Mouse (Mus musculus) MEL-GATA-1-ER (cell line): ENCODE measurements around the gene Tomm40l.
"Not testable (repeated sequence)": the region's sequence is repeated elsewhere in the genome, so short reads cannot be mapped to it uniquely, and the experiment has no call there.

ENCODE experiments used
- DNase-seq: peaks from one replicate; pipeline ENCODE4 v3.0.0-alpha.2; 2012; ENCODE audit warnings: low read depth; ENCODE audit errors: extremely low read depth

Tomm40l gene

GRCm38 (mm10) chr1:171250680-171251593 is 28.6 kb upstream of the Tomm40l start, which contains the start of gene Ndufs2:
Gene Ndufs2, minus strand, starts transcription at chr1:171251388.
- DNase-seq = no peak

- DNase-seq = no peak
These were observed 27.7 kb upstream of the Tomm40l start, which contains the start of gene Adamts4 for GRCm38 (mm10) chr1:171249913-171250600. Gene Adamts4, plus strand, starts transcription at chr1:171250421.

DNA sequence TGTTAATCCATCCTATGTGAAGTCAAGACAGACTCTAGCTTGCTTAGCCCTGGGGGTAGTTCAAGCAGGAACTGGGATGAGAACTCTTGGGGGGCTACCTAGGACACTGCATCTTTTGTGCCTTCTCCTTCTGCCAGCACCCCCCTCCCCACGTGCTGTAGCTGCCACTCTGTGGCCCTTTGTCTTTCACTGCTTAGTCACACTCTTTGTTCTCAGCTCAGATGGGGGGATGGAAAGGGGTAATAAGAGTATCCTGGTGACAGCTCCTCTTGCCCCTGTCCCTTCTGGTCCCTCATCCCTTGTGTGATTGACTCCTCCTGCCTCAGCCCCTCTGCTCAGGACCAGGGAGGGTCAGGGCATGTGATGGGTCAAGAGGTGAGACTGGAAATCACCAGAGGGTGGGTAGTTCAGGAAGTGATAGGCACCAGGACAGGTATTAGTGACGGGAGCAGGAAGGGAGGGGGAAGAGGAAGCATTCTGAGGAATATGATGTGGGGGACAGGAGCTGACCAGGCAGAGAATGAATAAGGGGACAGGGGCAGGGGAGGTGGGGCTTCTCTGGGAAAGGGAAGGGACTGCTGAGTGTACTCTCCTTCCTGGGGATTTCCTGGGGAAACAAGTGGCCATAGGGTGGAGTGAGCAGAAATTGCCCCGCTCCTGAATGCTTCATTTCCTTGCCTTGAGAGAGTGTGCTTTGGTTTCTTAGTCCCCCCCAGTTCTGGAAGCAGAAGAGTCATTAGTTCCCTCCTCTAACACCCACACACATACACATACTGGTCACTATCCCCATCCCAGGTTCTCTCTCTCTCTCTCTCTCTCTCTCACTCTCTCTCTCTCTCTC is 26.3 kb upstream of the Tomm40l start:
- no peak for DNase-seq

- DNase-seq = no peak
These were observed 25.6 kb upstream of the Tomm40l start for GRCm38 (mm10) chr1:171247916-171248315.

- DNase-seq = no peak
These were observed 25.1 kb upstream of the Tomm40l start for GRCm38 (mm10) chr1:171247453-171247841.

DNA sequence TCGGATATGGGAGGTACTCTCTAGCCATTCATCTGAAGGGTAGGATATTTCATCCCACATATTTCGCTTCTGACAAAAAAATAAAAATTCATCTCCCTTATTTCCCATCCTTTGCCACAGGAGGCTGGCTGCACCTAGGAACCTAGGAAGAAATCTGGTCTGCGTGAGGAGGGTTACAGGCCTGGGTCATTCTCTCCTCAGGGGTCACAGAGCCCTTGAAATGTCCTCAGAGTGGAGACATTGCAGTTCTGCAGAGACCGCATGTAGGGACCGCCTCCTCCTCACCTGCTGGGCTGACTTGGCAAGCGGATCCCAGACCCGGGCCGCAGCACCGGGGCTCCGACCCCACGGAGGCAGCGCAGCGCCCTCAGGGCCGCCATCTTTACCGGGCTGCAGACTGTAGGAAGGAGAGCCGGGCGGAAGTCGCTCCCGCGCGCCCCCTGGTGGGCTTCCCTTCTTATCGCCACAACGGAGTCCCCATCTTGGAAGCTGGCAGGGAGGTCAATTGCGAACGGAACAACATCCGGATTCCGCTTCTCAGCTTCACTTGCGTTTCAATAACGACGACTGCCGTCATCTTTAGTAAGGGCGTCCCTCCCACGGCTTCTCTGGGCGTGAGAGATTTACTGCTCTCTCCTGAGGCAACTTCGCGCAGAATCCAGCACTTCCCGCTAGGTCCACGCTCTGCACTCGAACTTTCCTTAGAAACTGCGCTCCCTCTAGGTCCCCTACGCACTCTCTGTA is 24.6 kb upstream of the Tomm40l start:
- peak; percentile 98 for DNase-seq

- DNase-seq = no peak
These were observed 23.0 kb upstream of the Tomm40l start for GRCm38 (mm10) chr1:171245353-171245752.

DNA sequence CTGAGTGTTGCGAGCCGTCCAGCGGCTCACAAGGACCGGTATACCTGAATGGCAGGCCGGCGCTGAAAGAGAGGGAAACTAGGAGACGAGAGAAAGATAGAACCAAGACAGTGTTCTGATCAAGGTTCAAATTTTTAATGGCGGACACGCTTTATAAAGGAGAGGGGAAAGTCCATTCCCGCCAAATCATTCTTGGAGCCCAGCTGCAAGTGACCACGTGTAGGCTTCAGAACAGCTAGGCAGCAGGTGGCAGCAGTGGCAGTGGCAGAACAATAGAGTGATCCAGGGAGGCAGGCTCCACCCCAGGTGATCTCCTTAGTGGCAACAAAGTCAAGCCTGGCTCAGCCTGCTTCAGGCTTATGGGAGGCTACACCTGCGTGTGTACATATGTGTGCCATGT is 19.6 kb upstream of the Tomm40l start:
- DNase-seq = not testable (repeated sequence)

DNA sequence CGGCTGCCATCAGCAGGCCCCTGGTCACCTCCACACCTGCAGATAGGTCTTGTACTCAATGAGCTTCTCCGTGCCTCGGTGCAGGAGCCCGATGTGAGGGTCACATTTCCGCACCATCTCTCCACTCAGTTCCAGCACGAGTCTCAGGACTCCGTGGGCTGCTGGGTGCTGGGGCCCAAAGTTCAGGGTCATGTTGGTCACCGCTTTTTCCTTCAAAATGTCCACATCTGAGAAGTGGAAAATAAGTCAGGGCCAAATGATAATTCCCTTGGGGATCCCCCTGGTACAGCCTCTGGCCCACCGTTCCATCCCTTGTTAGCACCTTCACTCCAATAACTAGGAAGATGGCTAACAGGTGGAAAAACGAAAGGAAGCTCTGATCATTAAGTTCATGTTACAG is 18.6 kb upstream of the Tomm40l start:
- no peak for DNase-seq

DNA sequence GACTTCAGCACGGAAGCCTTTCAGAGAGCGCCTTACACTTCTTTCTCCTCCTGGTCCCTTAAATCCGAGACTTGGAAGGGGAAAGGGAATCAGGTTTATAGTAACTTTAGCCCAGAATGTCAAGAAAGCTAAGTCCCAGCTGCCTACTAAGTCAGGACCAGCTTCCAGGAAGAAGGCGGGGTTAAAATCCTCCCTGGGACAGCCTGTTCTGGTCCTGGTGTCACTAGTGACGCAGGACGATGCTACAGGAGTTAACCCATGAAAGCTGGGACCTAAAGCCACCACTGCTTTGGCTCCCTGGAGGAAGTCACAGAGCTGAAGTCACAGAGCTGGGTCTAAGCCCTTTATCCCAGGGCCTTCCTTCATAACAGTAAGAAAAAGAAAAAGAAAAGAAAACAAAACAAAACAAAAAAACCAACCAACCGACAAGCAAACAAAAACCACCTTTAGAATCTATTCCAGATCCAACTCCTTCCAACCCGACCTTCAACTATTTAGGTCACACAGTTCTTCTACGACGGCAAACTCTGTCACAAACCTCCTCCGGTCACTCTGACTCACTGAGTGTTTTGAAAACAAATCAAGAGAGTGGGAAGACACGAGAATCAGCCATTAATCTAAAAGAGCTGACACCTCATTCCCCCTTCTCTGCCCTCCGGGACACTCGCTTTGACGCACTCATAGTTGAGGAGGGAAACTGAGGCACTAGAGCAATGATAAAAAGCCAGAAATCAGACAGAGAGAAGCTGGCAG is 17.9 kb upstream of the Tomm40l start:
- DNase-seq = no peak

GRCm38 (mm10) chr1:171238463-171238862 is 16.1 kb upstream of the Tomm40l start:
- no peak for DNase-seq

DNA sequence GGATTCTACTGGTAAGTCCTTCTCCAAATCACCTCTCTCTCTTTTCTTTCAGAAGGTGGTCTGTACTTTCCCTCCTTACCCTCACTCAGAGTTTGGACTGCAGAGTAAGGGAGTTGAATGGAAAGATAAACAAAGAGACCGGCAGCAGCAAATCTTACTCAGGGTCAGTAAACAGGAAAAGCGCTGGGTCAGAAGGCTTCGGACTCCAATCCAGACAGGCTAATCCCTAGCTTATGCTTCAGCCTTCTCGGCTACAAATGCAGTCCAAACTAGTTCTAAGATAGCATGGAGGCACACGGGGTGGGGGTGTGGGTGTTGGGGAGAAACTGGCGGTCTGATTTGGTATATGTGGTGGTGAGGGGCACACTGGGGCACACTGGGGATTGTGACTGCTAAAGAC is 15.1 kb upstream of the Tomm40l start:
- no peak for DNase-seq

GRCm38 (mm10) chr1:171235791-171236190 is 13.5 kb upstream of the Tomm40l start:
- DNase-seq = no peak

GRCm38 (mm10) chr1:171234538-171234937 is 12.2 kb upstream of the Tomm40l start:
- DNase-seq = no peak

- no peak for DNase-seq
These were observed 11.8 kb upstream of the Tomm40l start, which contains the start of gene Fcer1g for GRCm38 (mm10) chr1:171234126-171234525. Gene Fcer1g, minus strand, starts transcription at chr1:171234365.

DNA sequence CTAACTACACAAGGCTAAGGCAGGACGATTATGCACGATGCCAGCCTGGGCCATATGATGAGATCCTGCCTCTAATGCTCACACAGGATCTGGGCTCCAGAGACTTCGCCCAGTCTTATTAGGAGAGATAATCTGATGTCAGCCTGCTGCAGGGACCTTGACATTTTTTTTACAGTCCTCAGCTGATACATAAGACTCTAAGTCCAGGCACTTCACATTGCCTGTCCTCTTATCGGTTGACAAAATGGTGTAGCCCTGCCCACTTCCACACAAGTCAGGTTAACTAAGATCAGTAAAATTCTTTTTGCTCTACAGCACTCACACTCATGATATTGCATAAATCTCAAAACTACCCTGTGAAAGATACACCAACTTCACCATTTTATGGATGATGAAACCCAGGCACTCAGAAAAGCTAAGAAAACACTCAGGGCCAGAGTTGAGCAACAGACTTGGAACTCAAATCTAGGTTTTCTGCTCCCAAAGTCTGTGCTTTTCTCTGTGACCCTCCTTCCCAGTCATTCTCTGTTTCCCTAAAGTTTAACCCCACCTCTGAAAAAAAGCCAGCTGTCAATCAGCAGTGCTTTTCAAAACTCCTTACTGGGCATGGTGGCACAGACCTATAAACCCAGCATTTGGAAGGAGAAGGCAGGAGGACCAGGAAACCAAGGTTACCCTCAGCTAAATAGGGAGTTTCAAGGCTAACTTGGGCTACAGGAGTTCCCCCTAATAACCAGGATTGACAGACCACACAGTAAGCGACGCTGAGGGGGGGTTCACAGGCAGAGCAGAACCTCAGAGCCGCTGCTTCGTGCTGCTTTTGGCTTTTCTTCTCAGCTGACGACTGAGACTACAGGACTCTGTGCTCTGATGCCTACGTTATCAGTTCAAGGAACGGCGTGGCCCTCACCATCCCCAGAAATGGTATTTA is 10.8 kb upstream of the Tomm40l start:
- DNase-seq = no peak

- DNase-seq = no peak
These were observed 10.0 kb upstream of the Tomm40l start for GRCm38 (mm10) chr1:171232348-171232747.

DNA sequence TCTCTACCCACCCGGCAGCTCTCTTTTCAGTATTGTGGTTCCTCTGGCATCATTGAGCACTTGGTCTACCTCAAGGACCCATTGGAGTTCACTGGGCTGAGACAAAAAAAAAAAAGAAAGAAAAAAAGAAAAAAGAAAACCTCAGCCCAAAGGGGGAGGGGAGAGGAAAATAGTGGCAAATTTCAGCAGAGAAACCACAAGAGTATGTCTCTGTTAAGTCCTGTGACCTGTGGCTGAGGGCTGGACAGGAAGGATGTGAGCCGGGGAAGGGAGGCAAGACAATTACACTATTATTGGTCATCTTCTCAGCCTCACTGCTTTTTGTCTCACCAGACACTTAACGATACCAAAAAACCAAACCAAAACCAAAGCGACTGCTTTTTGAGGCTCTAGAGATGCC is 9.5 kb upstream of the Tomm40l start:
- DNase-seq = no peak

GRCm38 (mm10) chr1:171230215-171230614 is 7.9 kb upstream of the Tomm40l start:
- no peak for DNase-seq
